Mouse (Mus musculus) thymus, postnatal 0 days (tissue): ENCODE measurements around the gene Slco1a6. TPM values are rescaled to one million over a fixed set of nuclear protein-coding genes. Genes with fewer than 3 reads are reported as not detected.
"Not testable (repeated sequence)": the region's sequence is repeated elsewhere in the genome, so short reads cannot be mapped to it uniquely, and the experiment has no call there.

ENCODE experiments used
- DNase-seq: peaks from one replicate; pipeline ENCODE4 v3.0.0-alpha.2; 2015; ENCODE audit warnings: low spot score
- polyA plus RNA-seq: library from polyadenylated mRNA; unstranded; fragments of >200 nt; fragmentation: Nextera tagmentation; extraction: Ambion mirVana; gene quantifications from 2 replicates; pipeline ENCODE4 v1.2.1, GENCODE M21; 2015

Gene Slco1a6
- polyA plus RNA-seq = not detected in 2 replicates

DNA sequence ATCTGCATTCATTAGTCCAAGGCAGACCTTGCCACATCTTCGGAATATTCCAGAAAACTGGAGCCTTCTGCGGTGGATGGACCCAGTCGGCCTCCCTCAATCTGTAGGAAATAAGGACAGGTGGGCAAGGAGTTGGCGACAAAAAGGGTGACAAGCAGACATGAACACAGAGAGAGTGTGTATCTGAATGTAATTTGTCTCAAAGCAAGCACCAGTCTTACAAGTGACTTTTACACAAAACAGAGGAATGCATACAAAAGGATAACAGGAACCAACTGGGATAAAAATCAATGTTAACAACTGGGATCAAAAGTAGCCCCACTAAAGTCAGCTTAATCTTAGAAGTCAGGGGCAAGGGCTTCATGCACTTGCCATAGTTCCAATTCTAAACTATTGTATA, at the start of gene Slco1a6:
Gene Slco1a6 (minus strand): TSS at position 101 of the 400 bp plus-strand sequence.
- no peak for DNase-seq

DNA sequence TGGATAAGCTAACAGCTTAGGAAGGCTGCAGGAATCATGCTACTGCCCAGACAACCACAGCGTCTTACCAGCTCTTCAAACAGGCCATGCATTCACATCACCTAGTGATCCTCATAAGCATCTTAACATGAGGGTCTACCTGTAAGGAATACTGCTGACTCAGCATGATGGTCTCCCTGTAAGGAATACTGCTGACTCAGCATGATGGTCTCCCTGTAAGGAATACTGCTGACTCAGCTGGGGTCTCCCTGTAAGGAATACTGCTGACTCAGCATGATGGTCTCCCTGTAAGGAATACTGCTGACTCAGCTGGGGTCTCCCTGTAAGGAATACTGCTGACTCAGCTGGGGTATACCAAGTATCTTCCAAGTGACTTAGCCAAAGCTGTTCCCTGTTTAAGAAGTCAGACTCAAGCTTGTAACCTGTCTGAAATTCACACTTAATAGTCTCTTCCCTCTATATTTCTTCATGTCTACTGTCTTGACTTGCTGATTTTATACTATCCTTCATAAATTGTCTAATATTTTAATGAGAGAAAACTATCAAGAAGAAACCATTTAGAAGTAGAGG, 42.5 kb upstream of the Slco1a6 start:
- DNase-seq = not testable (repeated sequence)

DNA sequence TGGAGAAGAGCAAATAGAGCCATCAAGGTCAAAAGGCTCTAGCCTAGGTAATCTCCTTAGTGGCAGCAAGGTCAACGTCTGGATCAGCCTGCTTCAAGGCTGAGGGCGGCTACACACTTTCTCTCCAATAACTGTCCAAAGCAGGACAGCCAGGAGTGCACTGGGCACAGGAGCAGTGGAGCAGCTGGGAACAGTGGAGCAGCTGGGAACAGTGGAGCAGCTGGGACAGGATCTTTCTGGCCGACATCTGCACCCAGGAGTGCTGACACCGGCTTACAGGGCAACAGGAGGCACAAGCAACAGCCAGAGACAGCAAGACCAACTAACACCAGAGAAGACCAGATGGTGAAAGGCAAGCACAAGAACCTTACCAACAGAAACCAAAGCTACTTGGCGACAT, 36.7 kb upstream of the Slco1a6 start:
- DNase-seq = no peak

DNA sequence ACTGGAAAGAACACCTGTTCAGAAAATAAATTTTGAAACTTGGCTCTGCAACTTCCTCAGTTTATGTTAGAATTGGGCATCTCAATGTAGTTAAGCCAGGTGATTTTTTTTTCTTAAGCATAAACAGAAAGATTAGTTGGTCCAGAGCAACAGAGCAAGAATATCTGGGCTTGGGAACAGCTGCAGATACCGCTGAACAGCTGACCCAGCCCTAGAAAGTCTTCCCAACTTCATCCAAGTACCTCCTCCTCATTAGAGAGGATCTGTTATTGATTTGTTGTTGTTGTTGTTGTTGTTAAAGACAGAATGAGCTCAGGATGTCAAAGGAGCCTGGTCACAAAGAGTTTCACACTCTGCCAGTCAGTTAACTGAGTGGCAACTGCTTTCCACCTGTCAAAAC, 31.1 kb upstream of the Slco1a6 start:
- DNase-seq = no peak

DNA sequence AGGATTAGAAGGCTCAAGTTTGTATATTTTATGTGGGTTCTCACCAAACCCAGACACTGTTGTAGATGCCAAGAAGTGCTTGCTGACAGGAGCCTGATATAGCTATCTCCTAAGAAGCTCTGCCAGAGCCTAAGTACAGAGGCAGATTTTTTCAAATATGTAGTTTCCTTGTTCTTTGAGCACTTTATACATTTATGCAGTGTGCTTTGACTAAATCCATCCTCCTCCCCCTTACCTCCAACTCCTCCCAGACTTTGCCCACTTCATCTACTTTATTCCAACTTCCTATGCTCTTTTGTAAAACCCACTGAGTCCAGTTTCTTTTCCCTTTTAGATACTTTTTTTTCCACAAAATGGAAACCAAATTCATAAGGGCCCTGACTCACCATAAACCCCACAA, 11.8 kb upstream of the Slco1a6 start:
- no peak for DNase-seq

DNA sequence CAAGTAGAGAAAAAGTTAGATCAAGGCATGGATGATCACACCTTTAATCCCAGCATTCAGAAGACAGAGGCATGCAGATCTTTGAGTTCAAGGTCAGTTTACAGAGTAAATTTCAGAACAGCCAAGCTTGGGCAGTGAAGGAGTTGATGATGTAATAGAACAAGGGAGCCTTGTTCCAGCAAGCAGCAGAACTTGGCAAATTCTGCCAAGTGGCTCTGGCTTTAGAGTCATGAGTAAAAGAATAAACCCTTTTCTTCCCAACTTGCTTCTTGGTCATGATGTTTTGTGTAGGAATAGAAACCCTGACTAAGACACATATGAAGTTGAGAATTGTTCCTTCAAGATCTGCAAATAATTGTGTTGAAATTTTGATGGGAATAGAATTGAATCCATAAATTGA, 3.5 kb upstream of the Slco1a6 start:
- DNase-seq = no peak

DNA sequence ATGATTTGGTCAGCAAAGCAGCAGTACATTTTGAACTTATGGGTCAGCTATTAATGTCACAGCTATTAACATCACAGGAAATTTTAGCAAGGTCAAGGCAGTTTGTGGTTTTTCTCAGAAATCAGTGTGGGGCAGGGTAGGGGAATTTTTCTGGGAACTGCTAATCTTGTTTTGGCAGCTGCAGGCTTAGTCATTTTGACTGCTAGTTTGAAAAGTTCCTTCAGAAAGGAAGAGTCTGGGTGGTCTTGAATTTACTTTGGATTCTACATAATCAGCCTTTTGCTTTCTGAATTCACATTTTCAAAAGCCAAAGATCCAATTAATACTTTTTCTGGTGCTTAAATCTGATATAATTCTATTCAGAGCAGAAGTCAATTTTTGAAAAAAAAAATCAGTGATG, 1.4 kb upstream of the Slco1a6 start:
- DNase-seq = no peak

DNA sequence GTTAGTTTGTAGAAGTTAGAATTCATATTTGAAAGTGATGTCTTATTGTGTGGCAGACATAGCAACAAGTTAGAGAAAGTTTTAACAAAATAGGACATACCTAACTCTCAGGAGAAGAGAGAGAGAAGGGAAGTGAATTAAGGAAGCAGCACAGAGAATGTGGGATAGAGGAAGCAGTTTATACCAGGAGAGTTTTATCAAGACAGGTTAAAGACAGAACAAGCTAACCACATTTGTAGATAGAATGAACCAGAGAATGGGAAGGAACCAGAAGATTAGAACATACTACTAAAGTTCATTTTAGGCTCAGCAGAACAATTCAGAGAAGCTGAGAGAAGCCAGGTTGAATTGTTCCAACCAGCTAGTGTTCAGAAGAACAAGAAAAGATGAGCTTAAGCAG, 7.8 kb downstream of the Slco1a6 start:
- DNase-seq = no peak

DNA sequence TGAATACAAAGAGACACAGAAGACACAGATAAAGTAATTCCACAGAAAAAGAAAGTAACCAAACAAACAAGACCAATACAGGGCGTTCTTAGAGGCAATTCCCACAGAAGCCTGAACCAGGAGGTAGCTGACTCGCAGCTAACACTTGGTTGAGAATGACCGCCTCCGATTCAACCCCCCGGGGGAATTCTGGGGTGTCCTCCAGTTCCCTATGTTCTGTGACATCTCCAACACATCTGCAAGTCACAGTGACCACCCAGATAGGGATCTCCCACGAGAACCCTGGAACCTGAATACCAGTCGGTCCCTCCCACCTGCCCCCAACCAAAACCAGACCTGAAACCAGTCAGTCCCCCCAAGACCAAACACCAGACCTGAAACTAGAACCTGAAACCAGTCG, 14.1 kb downstream of the Slco1a6 start:
- no peak for DNase-seq

DNA sequence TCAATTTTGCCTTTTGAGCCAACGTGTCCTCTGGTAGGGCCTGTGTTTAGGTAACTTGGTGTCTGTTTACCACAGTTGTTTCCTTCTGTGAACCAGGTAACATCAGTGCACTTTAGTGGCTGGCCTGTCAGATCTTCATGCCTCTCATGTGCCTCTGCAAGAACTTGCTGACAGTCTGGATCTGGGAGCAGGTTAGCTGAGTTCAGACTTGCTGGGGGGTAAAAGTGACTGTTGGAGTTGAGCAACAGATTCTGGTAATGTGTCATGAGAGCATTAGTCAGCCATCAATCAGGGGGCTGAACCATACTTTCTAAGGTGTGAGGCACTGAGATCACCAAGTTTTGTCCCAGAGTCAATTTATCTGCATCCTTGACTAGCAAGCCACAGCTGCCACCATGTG, 16.4 kb downstream of the Slco1a6 start:
- no peak for DNase-seq

DNA sequence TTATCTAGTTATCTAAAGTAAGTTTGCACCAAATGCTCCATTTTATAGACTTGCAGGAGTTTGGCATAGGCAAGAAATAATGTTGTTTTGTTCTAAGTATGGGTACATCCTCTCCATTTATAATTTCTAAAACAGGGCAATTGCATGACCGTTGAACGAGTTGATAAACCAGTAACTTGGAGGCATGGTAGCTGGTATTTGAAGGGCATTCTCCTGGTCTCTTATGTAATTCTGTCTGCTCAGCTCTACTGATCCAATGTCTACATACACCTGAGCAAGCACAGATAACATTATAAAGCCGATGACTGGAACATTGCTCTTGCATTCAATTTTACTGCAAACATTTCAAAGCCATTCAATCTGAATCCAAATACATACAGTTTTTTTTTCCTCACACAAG, 20.9 kb downstream of the Slco1a6 start:
- no peak for DNase-seq

DNA sequence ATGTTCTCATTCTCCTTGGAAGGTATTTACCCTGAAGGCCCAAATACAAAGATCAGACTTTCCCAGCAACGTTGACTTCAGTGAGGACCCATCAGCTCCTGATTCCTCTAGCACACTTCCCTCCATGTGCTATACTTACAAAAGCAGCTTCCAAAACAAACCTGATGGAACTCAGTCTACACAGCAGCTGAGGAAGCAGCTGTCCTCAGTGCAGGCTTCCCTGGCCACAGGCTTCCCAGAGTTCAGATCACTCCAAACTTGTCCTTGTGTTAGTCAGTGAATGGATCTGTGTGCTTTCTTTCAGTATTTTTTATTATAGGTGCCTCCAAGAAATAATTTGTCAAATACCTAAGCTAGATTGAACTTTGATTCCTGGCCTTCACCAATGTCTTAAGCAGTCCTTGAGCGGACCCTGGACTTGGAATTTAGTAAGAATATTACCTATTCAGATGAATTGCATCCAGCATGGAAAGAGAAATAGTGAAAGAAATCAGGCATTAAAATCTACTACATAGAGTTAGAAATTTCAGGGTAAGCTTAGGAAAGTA, 22.4 kb downstream of the Slco1a6 start:
- DNase-seq = no peak

DNA sequence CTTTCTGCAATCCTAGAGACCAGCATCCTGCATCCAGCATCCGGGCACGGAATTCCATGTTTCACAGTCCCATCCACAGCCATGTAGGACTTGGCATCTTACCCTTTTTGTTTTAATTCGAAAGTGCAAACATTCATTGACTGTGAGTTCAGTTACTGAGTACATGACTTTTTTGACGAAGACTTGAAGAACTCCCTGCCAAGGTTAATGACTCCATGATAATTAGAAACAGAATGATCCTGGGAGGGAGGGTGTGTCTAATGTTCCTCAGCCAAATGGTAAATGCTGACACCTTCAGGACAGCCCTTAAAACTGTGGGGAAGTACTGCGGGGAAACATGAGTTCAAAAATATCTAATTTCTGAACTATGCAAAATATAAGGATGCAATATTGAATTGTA, 44.9 kb downstream of the Slco1a6 start:
- DNase-seq = no peak

DNA sequence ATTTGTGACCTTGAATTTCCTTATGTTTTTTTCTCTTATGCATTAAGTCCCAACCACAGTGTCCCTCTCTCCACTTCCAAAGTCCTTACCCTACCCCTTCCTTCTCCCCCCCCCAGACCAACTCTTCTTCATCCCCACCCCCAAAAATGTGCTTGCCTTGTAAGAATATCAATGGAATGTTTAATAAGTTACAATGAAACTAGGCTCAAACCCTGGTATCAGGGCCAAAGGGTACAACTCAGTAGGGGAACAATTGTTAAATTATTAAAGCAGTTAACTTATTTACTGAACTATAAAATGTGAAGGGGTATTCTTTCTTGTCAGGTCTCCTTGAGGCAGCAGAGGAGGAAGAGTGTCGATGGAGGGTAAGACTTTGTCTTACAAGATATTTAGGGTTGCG, 47.1 kb downstream of the Slco1a6 start:
- DNase-seq = no peak

DNA sequence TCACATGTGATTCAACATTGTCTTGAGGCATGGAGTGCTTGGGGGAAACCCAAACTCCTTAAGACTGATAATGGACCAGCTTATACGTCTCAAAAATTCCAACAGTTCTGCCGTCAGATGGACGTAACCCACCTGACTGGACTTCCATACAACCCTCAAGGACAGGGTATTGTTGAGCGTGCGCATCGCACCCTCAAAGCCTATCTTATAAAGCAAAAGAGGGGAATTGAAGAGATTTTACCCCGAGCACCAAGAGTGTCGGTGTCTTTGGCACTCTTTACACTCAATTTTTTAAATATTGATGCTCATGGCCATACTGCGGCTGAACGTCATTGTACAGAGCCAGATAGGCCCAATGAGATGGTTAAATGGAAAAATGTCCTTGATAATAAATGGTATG, 54.2 kb downstream of the Slco1a6 start:
- not testable (repeated sequence) for DNase-seq

DNA sequence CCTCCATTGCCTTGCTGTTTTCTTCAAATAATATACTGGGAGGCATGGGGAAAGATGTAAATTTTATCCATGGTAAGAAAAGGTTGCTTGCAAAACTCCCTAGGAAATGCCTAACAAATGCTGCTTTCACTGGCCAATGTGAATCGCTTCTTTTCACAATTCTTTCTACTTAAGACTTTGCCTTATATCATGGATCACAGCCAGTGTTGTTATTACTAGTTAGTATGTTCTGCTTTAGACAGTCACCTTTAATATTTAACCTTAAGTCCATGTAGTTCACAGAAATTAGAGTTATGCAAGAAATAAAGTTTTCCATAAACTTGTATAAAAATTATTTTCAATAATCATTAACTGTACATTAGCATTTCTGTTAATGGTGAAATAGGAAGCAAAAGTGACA, 60.0 kb downstream of the Slco1a6 start:
- DNase-seq = no peak

DNA sequence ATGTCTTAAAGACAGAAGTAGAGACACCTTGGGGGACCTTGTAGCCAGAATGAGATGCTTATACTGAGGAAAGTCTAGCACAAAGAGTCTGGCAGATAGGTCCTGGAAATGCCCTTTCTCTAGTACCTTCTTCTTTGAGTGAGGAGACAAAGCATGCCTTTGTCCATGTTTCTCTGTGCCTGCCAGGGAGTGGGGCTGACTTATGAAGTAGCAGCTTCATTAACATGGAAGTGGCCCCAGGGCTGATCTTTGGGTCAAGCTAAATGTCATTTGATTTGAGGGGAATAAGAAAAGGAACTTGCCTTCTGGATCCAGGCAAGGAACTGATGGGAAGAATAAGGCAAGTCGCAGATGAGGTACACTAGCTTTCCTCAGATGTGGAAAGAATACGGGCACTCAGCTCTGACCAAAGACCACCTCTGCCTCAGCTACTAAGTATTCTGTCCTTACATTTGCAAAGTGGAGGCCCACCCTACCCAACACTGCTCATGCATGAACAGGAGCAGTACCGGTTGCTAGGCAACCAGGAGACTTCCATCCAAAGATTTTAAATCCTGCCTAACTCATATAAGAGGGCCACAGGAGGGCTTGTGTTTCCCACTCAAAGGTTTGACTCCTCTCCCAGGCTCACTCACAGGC, 96.5 kb downstream of the Slco1a6 start:
- DNase-seq = no peak

DNA sequence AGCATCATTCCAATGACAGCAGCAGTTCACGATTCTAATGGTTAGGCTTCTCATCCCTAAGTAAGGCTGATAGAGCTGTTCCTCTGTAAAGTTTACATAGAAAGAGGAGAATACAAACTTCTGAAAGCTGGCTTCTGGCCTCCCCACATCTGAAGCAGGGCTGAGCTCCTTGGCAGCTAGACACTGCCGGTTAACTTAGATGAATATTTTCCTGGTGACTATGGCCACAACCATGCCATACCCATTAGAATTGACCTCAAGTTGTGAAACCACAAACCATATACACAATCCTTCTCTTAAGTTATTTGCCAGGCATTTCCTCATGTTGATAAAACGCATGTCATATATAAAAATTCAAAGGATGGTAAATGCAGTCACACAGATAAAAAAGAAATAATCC, 117.2 kb downstream of the Slco1a6 start:
- DNase-seq = no peak

DNA sequence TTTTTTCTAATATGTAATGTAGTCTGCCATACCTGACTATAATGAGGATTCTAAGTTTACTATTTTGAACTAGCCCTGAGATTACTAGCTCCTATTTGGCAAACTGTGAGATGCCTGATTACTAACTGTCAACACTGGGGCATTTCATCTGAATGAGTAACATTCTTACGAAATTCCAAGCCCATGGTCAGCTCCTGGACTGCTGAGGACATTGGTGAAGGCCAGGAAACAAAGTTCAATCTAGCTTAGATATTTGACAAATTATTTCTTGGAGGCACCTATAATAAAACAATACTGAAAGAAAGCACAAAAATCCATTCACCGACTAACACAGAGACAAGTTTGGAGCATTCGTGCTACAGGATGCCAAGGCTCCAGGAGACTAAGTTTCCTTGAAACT, 150.0 kb downstream of the Slco1a6 start:
- not testable (repeated sequence) for DNase-seq

DNA sequence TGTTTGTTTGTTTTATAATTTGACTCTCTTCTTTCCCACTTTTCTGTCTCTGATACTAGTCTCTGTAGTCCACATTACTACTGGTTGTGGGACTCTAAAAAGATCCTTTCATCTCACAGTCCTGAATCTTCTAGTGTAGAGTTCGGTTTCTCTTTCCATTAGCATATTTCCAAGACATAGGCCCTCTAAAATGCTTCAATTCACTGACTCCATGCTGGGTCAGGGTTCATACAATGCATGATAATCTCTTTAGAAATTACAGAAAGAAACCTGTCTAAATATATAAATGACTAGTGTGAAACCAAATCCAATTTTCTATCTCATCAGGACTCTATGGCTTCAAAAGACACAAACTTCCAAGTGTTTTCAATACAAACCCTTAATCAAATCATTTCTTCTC, 160.6 kb downstream of the Slco1a6 start:
- no peak for DNase-seq

DNA sequence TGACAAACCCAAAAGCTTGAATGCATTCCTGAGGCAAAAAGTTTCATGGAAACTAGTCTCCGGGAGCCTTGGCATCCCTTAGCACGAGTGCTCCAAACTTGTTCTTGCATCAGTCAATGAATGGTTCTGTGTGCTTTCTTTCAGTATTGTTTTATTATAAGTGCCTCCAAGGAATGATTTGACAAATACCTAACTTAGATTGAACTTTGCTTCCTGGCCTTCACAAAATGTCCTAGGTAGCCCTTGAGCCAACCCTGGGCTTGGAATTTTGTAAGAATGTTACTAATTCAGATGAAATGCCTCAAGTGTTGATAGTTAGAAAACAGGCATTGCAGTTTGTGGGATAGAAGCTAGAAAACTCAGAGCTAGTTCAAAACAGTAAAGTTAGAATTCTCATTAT, 162.6 kb downstream of the Slco1a6 start:
- no peak for DNase-seq

DNA sequence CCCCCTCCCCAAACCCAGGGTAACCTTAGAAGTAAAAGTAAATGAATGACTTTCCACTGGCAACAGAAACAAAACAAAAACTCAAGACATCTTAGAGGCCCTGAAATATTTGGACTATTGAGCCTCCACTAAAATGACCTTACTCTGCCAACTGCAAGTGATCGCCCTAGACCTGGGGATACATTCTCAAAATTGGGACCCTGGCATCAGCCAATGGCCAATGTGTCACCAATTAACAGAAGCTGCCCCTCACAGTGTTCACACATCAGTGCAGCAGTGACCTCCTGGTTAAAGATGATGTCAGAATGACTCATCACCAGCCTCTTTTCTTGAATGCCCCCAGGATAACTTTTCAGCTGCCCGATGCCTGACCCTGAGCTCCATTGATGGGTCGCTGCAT, 166.4 kb downstream of the Slco1a6 start:
- no peak for DNase-seq
